Mouse (Mus musculus): ENCODE data around the gene Kifc5b. TPM values are rescaled to one million over a fixed set of nuclear protein-coding genes. Genes with fewer than 3 reads are reported as not detected.

The Kifc5b gene
- polyA plus RNA-seq (2015; fragmentation: Nextera tagmentation; extraction: Ambion mirVana) = 6.4 and 6.9 TPM in 2 replicates

GRCm38 (mm10) chr17:26916711-26917482 lies at the start of gene Kifc5b:
TSS of gene Kifc5b (plus strand) at chr17:26917091.
- Histone ChIP-seq H3K9ac (ENCODE audit: low read length) (peak within 1 kb of the TSS; percentile 77), H3K27ac (ENCODE audit: low read length) (peak within 1 kb of the TSS; percentile 55; the same call in 1 of the 2 replicates), H3K9me3 (replicated peaks; ENCODE audit: control insufficient read depth, low read length) (no peaks in the 10 kb centered on the region), H3K4me3 (replicated peaks; ENCODE audit: low read length) (peak within 1 kb of the TSS; percentile 74), H3K4me1 (ENCODE audit: control insufficient read depth, insufficient read depth, low read length) (peaks cover 7% of the 10 kb centered on the region; the same call in 1 of the 2 replicates), H3K36me3 (ENCODE audit: control insufficient read depth, insufficient read depth, low read length) (no peaks in the 10 kb centered on the region), H3K27me3 (ENCODE audit: control insufficient read depth, insufficient read depth, low read length) (no peaks in the 10 kb centered on the region), H3K4me2 (ENCODE audit: low read depth, low read length) (peak within 1 kb of the TSS; percentile 55)
- ATAC-seq (ENCODE audit: insufficient read depth, low FRiP score) = peak; percentile 100
- under 1% methylated on average over 72 of the region's 72 CpGs for WGBS

GRCm38 (mm10) chr17:26868756-26869155 lies 48.1 kb upstream of the Kifc5b start:
- no peaks in the 10 kb centered on the region for H3K36me3 ChIP-seq (ENCODE audit: control insufficient read depth, insufficient read depth, low read length)
- WGBS = 36% methylated on average over 5 of the region's 5 CpGs
- no peaks in the 10 kb centered on the region for H3K4me1 ChIP-seq (ENCODE audit: control insufficient read depth, insufficient read depth, low read length)
- no peak overlapping the region for H3K4me2 ChIP-seq (ENCODE audit: low read depth, low read length)
- no peak overlapping the region for H3K4me3 ChIP-seq (replicated peaks; ENCODE audit: low read length)
- no peak for ATAC-seq (ENCODE audit: insufficient read depth, low FRiP score)
- H3K9me3 ChIP-seq (replicated peaks; ENCODE audit: control insufficient read depth, low read length) = no peaks in the 10 kb centered on the region
- H3K9ac ChIP-seq (ENCODE audit: low read length) = no peak overlapping the region
- no peak overlapping the region for H3K27ac ChIP-seq (ENCODE audit: low read length)
- no peaks in the 10 kb centered on the region for H3K27me3 ChIP-seq (ENCODE audit: control insufficient read depth, insufficient read depth, low read length)

GRCm38 (mm10) chr17:26872870-26873269 lies 44.0 kb upstream of the Kifc5b start:
- Histone ChIP-seq H3K27ac (ENCODE audit: low read length) (no peak overlapping the region), H3K4me3 (replicated peaks; ENCODE audit: low read length) (no peak overlapping the region), H3K9ac (ENCODE audit: low read length) (no peak overlapping the region), H3K9me3 (replicated peaks; ENCODE audit: control insufficient read depth, low read length) (no peaks in the 10 kb centered on the region), H3K36me3 (ENCODE audit: control insufficient read depth, insufficient read depth, low read length) (no peaks in the 10 kb centered on the region), H3K4me1 (ENCODE audit: control insufficient read depth, insufficient read depth, low read length) (no peaks in the 10 kb centered on the region), H3K27me3 (ENCODE audit: control insufficient read depth, insufficient read depth, low read length) (no peaks in the 10 kb centered on the region), H3K4me2 (ENCODE audit: low read depth, low read length) (no peak overlapping the region)
- no peak for ATAC-seq (ENCODE audit: insufficient read depth, low FRiP score)
- WGBS = 51% methylated on average over 3 of the region's 3 CpGs

- H3K9me3 ChIP-seq (replicated peaks; ENCODE audit: control insufficient read depth, low read length) = no peaks in the 10 kb centered on the region
- H3K4me1 ChIP-seq (ENCODE audit: control insufficient read depth, insufficient read depth, low read length) = no peaks in the 10 kb centered on the region
- no peak overlapping the region for H3K4me2 ChIP-seq (ENCODE audit: low read depth, low read length)
- no peak for ATAC-seq (ENCODE audit: insufficient read depth, low FRiP score)
- no peak overlapping the region for H3K4me3 ChIP-seq (replicated peaks; ENCODE audit: low read length)
- H3K36me3 ChIP-seq (ENCODE audit: control insufficient read depth, insufficient read depth, low read length) = no peaks in the 10 kb centered on the region
- no peak overlapping the region for H3K9ac ChIP-seq (ENCODE audit: low read length)
- H3K27ac ChIP-seq (ENCODE audit: low read length) = no peak overlapping the region
- WGBS = 67% methylated on average over 8 of the region's 8 CpGs
- no peaks in the 10 kb centered on the region for H3K27me3 ChIP-seq (ENCODE audit: control insufficient read depth, insufficient read depth, low read length)
Observed at GRCm38 (mm10) chr17:26873502-26873901, 43.4 kb upstream of the Kifc5b start.

- Histone ChIP-seq H3K9ac (ENCODE audit: low read length) (no peak overlapping the region), H3K27ac (ENCODE audit: low read length) (no peak overlapping the region), H3K27me3 (ENCODE audit: control insufficient read depth, insufficient read depth, low read length) (no peaks in the 10 kb centered on the region), H3K4me1 (ENCODE audit: control insufficient read depth, insufficient read depth, low read length) (no peaks in the 10 kb centered on the region), H3K4me2 (ENCODE audit: low read depth, low read length) (no peak overlapping the region), H3K9me3 (replicated peaks; ENCODE audit: control insufficient read depth, low read length) (no peaks in the 10 kb centered on the region), H3K4me3 (replicated peaks; ENCODE audit: low read length) (no peak overlapping the region), H3K36me3 (ENCODE audit: control insufficient read depth, insufficient read depth, low read length) (no peaks in the 10 kb centered on the region)
- ATAC-seq (ENCODE audit: insufficient read depth, low FRiP score) = no peak
- 73% methylated on average over 11 of the region's 11 CpGs for WGBS
Observed at GRCm38 (mm10) chr17:26874542-26874941, 42.3 kb upstream of the Kifc5b start.

- no peaks in the 10 kb centered on the region for H3K27me3 ChIP-seq (ENCODE audit: control insufficient read depth, insufficient read depth, low read length)
- WGBS = 71% methylated on average over 7 of the region's 7 CpGs
- H3K4me1 ChIP-seq (ENCODE audit: control insufficient read depth, insufficient read depth, low read length) = no peaks in the 10 kb centered on the region
- no peak overlapping the region for H3K4me2 ChIP-seq (ENCODE audit: low read depth, low read length)
- no peak overlapping the region for H3K27ac ChIP-seq (ENCODE audit: low read length)
- no peak overlapping the region for H3K4me3 ChIP-seq (replicated peaks; ENCODE audit: low read length)
- no peak for ATAC-seq (ENCODE audit: insufficient read depth, low FRiP score)
- H3K9me3 ChIP-seq (replicated peaks; ENCODE audit: control insufficient read depth, low read length) = no peaks in the 10 kb centered on the region
- no peak overlapping the region for H3K9ac ChIP-seq (ENCODE audit: low read length)
- H3K36me3 ChIP-seq (ENCODE audit: control insufficient read depth, insufficient read depth, low read length) = no peaks in the 10 kb centered on the region
Observed at GRCm38 (mm10) chr17:26877927-26878326, 39.0 kb upstream of the Kifc5b start.

GRCm38 (mm10) chr17:26879235-26879634 lies 37.7 kb upstream of the Kifc5b start:
- Histone ChIP-seq H3K9ac (ENCODE audit: low read length) (no peak overlapping the region), H3K4me1 (ENCODE audit: control insufficient read depth, insufficient read depth, low read length) (peaks cover 3% of the 10 kb centered on the region; the same call in 1 of the 2 replicates), H3K27me3 (ENCODE audit: control insufficient read depth, insufficient read depth, low read length) (no peaks in the 10 kb centered on the region), H3K4me2 (ENCODE audit: low read depth, low read length) (no peak overlapping the region), H3K9me3 (replicated peaks; ENCODE audit: control insufficient read depth, low read length) (no peaks in the 10 kb centered on the region), H3K4me3 (replicated peaks; ENCODE audit: low read length) (no peak overlapping the region), H3K27ac (ENCODE audit: low read length) (no peak overlapping the region), H3K36me3 (ENCODE audit: control insufficient read depth, insufficient read depth, low read length) (no peaks in the 10 kb centered on the region)
- 84% methylated on average over 6 of the region's 6 CpGs for WGBS
- ATAC-seq (ENCODE audit: insufficient read depth, low FRiP score) = no peak

GRCm38 (mm10) chr17:26882706-26883105 lies 34.2 kb upstream of the Kifc5b start:
- H3K36me3 ChIP-seq (ENCODE audit: control insufficient read depth, insufficient read depth, low read length) = no peaks in the 10 kb centered on the region
- no peak overlapping the region for H3K4me2 ChIP-seq (ENCODE audit: low read depth, low read length)
- ATAC-seq (ENCODE audit: insufficient read depth, low FRiP score) = no peak
- peaks cover 15% of the 10 kb centered on the region for H3K4me1 ChIP-seq (ENCODE audit: control insufficient read depth, insufficient read depth, low read length)
- H3K27ac ChIP-seq (ENCODE audit: low read length) = no peak overlapping the region
- no peaks in the 10 kb centered on the region for H3K9me3 ChIP-seq (replicated peaks; ENCODE audit: control insufficient read depth, low read length)
- no peak overlapping the region for H3K9ac ChIP-seq (ENCODE audit: low read length)
- H3K4me3 ChIP-seq (replicated peaks; ENCODE audit: low read length) = no peak overlapping the region
- WGBS = 74% methylated on average over 1 of the region's 1 CpGs
- H3K27me3 ChIP-seq (ENCODE audit: control insufficient read depth, insufficient read depth, low read length) = no peaks in the 10 kb centered on the region

- no peaks in the 10 kb centered on the region for H3K36me3 ChIP-seq (ENCODE audit: control insufficient read depth, insufficient read depth, low read length)
- H3K9me3 ChIP-seq (replicated peaks; ENCODE audit: control insufficient read depth, low read length) = no peaks in the 10 kb centered on the region
- no peak overlapping the region for H3K27ac ChIP-seq (ENCODE audit: low read length)
- no peak overlapping the region for H3K9ac ChIP-seq (ENCODE audit: low read length)
- no peaks in the 10 kb centered on the region for H3K27me3 ChIP-seq (ENCODE audit: control insufficient read depth, insufficient read depth, low read length)
- no peak overlapping the region for H3K4me3 ChIP-seq (replicated peaks; ENCODE audit: low read length)
- H3K4me1 ChIP-seq (ENCODE audit: control insufficient read depth, insufficient read depth, low read length) = peaks cover 20% of the 10 kb centered on the region
- WGBS = 72% methylated on average over 6 of the region's 6 CpGs
- H3K4me2 ChIP-seq (ENCODE audit: low read depth, low read length) = no peak overlapping the region
- no peak for ATAC-seq (ENCODE audit: insufficient read depth, low FRiP score)
Observed at GRCm38 (mm10) chr17:26883585-26883984, 33.3 kb upstream of the Kifc5b start.
